Mouse (Mus musculus) fat pad, adult 2 months (tissue): ENCODE measurements at regions not wholly inside any gene's neighbourhood (a gene's known extent, or its start where the extent isn't known, plus 50 kb on each side); places are given as distances from the start of the nearest gene placed in this dataset.
"Not testable (repeated sequence)": the region's sequence is repeated elsewhere in the genome, so short reads cannot be mapped to it uniquely, and the experiment has no call there.

ENCODE experiments used
- DNase-seq: peaks from one replicate; pipeline ENCODE4 v3.0.0-alpha.2; 2011; ENCODE audit warnings: low read depth, low spot score; ENCODE audit errors: extremely low read depth

DNA sequence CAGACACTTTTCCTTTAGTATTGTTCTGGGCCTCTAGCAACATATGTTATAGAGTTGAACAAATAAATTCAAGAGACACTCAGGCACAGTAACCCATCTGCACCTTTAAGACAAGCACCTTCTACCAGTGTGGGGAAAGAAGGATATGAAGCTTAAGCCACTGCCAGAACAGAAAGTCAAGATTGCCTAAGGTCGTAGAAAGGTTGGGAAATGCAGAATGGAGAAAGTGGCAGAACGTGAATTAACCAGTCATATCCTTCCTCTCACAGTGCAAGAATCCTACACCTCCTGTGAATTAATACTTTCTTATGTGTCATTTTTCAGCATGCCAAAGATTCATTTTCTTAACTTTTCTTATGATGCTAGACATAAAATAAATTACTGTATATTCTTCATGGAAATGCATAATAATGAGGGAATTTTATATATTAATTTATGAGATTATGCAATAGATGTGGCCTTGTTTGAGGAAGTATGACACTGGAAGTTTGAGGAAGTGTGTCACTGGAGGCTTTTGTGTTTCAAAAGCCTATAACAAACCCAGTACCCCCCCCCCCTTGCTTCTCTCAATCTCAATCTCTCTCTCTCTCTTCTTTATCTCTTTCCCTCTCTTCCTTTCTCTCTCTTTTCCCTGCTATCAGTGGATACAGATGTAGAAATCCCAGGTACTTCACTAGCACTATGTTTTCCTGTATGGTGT lies 361.6 kb upstream of the Edil3 start:
- peak; percentile 80 for DNase-seq

DNA sequence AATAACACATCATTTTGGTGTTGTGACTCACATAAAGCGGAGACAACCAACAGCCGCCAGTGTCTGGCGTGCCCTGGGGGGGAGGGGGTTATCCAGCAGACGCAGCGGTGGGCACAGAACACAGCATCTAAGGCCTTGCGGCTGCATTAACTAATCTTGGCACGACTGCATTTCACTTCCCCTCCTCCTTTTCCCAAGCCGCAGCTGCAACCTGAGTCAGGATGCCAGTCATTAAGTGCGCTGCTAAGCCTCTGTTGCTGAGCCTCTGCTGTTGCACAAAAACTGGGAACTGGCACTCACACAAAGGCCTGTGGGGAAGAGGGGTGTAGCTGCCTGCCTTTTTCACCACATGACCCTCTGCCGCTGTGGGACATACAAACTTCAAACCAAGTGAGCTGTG lies 331.2 kb upstream of the Edil3 start:
- DNase-seq = peak; percentile 56

DNA sequence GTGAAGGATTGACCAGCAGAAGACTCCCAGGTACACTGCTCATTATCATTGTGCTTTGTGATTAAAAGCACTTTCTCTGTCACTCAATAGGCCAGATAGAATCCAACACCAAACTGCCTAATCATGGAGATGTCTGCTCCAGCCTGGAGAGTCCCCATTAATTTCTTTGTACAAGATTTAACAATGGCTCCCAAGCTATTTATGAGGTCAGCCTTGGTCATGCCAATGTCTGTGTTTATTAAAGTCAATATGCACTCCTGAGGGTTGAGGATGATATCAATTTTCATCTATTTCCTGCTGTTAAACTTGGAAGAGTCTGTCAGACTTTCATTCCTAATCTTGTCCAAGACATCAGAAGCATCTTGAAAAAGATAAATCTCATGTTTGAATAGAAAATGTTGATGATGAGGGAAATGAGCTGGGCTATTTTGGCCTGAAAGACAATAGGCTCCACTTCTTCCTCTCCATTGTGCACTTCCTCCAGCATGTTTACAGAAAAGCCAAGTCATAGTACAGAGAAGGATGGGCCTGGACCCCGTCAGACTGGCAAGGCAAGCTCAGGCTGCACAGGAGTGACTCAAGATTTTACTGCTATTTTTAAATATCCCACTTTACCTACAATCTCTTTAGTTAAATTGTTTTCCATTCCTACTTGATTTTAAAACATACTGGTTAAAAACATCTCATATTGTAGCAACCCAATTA lies 310.3 kb upstream of the Edil3 start:
- DNase-seq = no peak

DNA sequence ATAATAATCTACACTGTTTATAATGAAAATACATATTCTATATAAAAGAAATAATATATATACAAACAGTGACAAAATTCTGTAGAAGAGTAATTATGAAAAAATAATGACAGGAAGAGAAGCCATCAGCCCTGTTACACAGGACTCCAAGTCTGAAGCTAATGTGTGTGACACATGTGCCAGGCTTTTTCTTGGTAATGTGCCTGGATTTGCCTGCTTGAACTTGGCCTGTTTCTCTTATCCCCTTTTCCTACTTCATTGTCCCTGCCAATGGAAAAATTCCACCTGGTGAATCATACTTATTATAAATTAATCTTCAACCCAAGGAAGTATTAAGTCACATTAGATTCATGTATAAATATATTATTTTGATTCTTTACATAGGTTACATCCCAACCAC lies 286.5 kb upstream of the Edil3 start:
- no peak for DNase-seq

DNA sequence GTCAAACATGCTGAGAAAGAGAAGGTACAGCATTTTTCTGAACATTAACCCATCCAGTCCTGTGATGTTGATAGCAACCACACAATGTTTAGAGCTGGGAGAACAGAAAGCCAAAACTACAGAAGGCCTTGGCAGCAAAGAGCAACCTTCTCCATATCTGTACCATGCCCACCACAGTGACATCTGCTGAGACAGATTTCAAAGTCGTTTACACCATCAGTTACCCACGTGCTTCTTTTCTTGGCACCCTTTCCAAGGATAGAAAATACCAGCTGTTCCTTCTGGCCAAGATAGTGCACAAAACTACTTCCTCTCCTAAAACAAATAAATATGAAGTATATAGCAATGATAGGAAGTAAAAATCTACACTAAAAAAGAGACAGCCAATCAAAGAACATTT lies 266.8 kb upstream of the Edil3 start:
- no peak for DNase-seq

DNA sequence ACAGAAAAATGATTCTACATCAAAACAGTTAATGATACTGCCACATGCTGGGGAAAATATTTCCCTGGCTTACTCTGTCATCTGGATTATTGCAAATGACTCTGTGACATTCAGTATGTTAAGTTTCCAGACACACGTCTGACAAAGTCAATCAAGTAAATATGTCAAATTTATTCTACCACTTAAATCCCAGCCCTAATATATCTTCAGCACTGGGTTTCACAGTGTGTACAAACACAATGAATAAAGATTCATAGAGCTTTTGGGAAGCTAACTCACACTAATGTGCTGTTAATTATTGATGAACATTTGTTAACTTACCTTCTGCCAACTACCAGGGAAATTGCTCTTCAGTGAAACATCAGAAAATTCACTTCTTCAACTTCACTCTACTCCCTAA lies 256.3 kb upstream of the Edil3 start:
- DNase-seq = no peak

DNA sequence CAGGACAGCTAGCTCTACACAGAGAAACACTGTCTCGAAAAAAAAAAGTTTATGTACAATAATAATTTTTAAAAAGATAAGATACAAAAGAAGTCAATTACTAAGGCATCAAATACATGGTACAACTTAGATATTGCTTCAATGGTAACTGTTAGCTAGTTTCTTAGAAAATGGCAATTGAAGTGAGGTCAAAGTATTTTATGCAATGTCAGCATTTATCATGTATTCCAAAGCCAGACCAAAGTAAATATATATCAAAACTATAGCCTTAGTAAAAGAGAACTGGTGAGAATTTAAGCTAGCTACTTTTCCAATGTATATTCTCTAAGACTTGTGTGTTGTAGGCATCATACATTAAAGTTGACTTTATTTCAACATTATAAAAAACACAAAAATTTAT lies 219.0 kb upstream of the Edil3 start:
- no peak for DNase-seq

DNA sequence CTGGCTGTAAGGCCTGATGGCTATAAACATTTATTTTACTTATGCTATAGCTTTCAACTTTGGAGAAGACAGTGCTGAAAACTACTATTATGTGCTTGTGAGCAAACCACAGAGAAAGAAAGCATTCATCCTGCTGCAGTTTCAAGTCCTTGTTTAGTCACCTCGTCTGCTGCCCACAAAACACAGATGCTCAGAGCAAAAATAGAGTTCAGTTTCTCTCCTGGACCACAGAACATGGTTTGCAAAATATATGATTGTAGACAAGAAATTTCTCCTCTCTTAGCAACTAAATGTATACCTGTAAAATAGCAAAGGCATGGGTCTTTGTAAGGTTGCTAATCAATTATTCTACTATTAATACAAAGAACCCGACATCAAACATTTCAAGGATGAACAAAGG lies 210.7 kb upstream of the Edil3 start:
- no peak for DNase-seq

DNA sequence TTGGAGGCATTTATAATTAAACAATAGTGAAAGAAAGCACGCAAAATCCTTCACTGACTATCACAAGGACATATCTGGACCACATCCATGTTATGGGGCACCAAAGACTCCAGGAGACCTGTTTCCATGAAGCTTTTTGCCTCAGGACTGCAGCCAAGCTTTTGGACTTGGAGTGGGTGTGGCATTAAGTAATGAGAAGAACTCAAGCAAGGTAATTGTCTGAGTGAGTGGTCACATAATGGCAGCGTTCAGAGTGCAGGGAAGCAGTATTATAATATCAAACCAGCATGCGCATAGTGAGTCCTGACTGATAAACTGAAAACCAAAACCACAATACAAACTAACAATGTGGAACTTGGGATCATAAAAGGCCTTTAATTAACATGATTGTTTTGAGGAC lies 208.0 kb upstream of the Edil3 start:
- DNase-seq = no peak

DNA sequence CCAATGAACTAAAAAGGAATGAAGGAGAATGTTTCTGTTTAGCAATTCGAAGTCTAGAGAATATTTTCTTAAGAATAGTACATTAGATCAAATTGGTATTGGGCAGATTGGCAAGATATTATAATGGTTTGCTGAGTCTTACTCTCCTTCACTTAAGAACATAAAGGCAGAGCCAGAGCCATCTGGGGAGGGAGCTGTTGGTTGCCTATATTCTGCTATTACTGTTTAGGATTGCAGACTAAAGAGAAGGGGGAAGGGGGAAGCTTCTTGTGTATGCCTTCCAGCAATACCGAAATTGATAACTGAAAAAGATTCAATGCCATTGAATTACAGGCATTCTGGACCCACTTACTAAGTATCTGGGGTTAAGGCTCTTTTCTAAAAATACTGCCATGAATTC lies 171.1 kb upstream of the Edil3 start:
- no peak for DNase-seq

DNA sequence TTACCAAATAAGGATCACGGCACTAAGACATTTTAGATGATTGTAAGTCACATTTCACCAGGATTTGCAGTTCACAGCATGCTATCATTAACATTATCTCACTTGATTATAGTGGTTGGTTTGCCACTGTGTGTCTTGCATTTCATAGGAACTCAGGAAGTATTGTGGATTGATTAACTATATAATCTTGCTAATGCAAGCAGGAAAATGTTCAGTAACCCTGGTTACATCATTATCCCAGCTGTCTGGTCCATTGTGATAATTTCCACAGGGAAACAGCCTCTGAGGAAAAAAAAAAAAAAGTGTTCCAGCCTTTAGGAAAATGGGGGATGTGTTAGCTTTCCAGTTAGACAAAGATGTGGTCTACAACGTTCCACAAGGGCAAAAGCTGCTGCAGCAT lies 170.2 kb upstream of the Edil3 start:
- DNase-seq = no peak

DNA sequence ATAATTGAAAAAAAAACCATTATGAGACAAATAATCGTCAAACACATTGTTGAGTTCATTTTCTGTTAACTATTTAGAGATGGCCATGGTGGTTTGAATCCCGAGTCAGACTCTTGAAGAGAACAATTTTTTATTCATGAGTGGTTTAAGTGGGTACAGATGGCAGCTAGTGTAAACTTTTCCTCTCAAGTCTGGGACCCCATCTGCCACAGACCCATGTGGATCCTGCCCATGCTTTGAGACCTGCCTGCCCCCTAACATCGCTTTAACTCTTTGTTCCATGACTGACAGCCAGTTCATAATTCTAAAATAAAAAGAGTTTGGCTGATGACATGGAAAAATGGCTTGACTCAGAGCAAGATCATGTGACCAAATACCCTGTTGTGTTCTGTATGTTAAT lies 166.2 kb upstream of the Edil3 start:
- no peak for DNase-seq

DNA sequence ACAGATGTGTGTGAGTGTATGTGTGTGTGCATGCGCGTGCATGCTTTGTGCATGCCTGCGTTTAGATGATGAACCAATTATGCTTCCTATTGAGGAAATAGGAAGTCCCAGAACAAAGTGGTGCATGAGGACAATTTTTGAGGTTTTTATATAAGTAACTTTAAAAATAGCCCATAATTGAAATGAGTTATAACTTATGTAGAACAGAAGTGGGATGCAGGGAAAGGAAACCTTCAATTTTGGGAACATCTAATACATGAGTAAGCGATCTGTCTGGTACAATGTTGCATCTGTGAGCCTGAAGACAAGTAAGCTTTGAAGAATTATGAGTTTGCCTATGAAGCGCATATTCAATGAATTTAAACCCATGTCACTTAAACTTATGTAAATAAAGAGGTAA lies 145.4 kb upstream of the Edil3 start:
- no peak for DNase-seq

DNA sequence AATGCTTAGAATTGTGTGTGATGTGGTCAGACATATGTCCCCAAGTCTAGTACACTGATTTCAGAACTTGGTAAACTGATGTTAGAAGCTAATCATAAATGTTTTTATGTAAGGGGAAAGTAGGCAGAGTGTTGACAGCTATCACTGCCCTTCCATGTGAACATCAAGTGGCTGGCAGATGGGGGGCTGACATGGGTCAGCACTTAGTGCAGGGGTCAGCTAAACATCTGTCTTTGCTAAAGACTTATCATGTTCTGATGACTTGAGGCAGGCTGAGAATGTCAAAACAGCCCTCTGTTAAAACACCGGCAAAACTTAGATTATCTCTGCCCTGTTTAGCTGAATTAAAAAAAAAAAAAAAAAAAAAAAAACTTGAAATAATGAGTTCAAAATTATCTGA lies 116.7 kb upstream of the Edil3 start:
- DNase-seq = no peak

DNA sequence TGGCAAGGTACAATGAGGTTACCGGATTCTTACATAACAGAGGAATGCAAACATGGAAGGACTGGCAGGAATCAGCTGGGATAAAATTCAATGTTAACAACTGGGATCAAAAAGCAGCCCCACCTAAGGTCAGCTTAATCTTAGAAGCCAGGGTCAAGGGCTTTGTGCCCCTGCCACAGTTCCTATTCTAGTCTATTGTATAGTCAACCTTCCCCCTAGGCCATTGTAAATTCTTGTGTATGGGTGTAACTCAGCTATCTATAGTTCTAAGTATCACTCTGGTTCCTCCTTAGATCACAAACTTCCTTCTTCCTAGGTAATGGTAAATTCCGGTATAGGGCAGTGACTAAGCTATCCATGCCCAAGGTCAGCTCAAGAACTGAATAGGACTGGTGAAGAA lies 91.6 kb upstream of the Edil3 start:
- not testable (repeated sequence) for DNase-seq

DNA sequence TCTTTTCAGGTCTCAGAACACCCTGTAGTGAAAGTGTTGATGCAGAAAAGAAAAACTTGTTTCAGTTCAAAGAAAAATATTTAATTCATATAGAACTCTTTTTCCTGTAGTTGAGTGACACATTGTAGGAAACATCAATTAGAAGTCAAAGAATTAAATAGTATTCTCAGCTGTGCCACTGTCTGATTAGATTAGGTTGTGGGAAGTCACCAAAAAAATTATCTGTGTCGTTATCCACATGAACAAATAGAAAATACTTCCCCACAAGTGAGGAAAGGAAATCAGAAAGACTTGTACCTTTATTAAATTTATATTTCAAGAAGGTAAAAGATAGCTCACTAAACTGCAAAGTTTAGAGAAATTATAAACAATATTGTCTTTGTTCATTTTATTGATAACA lies 71.4 kb upstream of the Edil3 start:
- DNase-seq = no peak
